Mouse (Mus musculus): ENCODE measurements around the gene Muc3a.

The Muc3a gene

GRCm38 (mm10) chr5:137212289-137212688 lies at the start of gene Muc3a:
Gene Muc3a (minus strand): TSS chr5:137212389.
- DNase-seq: no peak

- peak; percentile 8 for DNase-seq
Measured at GRCm38 (mm10) chr5:137211114-137211829, 917 bp downstream of the Muc3a start.

DNA sequence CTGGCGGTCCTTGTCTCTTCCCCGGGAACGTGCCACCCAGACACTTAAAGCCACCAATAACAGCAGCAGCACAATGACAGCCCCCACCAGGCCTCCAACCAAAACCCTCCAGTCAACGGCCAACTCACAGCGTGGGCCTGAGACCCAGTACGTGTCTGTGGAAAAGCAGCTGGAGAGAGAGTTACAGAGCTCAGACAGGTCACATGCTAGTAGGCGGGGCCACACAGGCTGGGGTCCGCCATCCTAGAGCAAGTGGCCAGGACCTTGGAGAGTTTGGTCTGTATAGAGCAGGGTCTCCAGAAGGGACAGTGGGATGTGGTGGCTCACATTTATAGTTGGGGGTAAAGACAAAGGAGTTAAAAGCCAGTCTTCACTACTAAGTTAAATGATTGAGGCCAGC lies 1.5 kb downstream of the Muc3a start:
- DNase-seq: no peak

DNA sequence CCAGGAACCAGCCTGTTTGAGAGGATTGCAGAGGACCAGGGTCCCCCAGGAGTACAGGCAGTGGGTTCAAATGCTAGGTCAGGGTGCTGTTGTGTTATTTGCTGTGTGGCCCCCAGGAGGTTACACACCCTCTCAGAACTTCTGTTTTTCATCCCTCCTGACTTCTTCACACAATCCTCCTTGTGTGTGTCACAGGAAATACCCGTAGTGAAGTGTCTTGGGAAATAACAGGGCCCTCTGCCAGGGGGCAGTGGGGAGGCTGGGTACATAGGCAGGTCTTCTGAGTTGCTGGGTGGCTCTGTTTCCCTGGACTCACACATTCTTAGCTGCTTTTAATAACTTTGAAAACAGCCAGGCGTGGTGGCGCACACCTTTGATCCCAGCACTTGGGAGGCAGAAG lies 6.9 kb downstream of the Muc3a start:
- DNase-seq: no peak

DNA sequence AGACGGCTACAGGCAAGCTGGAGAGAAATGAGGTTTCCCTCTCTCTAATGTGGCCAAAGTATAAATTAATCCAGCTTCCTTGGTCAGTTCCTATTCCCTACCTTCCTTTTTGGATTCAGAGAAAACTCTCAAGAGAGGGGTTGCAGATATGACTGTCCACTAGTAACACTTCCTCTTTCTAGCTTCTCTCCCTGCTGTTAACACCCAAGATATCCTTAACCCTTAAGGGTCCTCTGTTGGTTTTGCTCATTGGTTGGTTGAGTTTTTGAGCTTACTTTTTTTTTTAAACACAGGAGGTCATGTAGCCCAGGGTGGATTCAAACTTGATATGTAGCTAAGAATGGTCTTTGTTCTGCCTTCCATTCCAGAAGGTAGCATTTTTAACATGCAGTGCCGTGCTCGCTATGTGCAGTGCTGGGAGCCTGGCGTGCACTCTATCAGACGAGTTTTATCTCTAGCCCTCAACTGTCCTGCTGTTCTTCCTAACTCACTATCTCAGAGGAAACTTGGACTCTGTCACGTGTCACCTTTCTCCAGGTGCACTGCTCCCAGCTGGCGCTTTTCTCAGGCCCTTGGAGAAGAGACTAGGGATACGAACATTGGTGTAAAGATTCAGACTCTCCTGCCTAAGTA lies 17.6 kb downstream of the Muc3a start:
- no peak for DNase-seq

GRCm38 (mm10) chr5:137193279-137193952 lies 18.8 kb downstream of the Muc3a start:
- DNase-seq: no peak

GRCm38 (mm10) chr5:137189326-137189725 lies 22.9 kb downstream of the Muc3a start:
- DNase-seq: peak; percentile 69

GRCm38 (mm10) chr5:137185362-137185761 lies 26.8 kb downstream of the Muc3a start:
- DNase-seq: no peak

DNA sequence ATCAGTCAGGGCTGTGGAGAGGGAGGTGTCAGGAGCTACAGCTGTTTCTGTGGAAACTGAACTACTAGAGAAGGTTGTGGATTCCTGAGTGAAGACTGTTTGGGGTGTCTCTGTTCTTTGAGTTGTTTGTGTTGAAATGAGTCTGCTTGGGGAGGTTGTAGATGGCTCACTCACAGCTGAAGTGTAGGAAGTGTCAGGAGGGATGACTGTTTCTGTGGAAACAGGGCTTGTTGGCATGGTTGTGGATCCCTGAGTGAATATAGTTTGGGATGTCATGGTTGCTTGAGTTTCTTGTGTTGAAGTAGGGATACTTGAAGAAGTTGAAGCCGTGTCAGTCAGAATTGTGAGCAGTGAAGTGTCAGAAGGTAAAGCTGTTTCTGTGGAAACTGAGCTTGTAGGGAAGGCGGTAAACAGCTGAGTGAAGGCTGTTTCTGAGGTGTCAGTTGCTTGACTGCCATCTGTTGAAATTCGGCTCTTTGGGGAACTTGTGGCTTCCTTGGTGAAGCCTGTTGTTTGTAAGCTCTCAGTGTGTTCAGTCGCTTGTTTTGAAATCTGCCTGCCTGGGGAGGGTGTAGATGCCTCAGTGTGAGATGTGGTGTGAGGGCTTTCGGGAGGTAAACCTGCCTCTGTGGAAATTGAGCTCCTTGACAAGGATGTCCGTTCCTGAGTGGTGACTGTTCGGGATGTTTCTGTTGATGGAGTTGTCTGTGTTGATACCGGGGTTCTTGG lies 32.4 kb downstream of the Muc3a start:
- DNase-seq: peak; percentile 33

GRCm38 (mm10) chr5:137173967-137174366 lies 38.2 kb downstream of the Muc3a start:
- DNase-seq: no peak

DNA sequence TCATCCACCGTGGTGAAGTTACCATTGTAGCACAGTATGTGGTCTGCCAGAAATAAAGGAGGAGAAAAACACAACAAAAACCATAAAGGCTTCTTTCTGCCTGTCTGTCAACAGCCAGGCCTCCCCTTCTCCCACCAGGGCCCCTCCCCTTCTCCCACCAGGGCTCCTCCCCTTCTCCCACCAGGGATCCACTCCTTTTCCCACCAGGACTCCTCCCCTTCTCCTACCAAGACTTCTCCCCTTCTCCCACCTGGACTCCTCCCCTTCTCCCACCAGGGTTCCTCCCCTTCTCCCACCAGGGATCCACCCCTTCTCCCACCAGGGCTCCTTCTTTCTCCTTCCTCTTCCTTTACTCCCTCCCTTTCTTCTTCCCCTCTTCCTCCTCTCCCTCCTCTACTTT lies 39.6 kb downstream of the Muc3a start:
- DNase-seq: no peak

GRCm38 (mm10) chr5:137171478-137171877 lies 40.7 kb downstream of the Muc3a start:
- no peak for DNase-seq

DNA sequence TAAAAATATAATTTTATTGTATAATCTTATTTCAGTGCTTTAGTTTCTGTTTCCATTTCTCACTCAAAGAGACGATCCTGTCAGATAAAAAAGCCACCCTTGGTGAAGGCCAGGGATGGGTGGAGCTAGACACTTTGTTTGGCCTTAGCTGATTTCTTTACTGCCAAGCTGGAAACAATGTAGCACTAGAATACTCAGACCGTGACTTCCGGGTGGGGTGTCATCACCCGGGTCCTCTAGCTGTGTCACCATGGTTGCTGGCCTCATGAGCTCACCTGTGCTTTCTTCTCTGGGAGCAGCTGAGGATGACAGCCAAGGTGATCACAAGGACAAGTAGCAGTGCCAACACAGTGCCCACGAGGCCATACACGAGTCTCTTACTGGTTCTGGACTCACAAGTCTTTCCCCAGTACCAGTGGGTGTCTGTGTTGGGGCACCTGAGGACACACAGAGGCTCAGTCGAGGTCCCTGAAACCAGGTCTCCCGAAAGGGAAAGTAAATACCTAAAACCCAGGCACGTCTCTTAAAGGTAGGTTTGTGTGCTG lies 41.3 kb downstream of the Muc3a start:
- DNase-seq: no peak

- no peak for DNase-seq
Measured at GRCm38 (mm10) chr5:137167539-137167938, 44.6 kb downstream of the Muc3a start.

- no peak for DNase-seq
Measured at GRCm38 (mm10) chr5:137166012-137166411, 46.2 kb downstream of the Muc3a start.

- no peak for DNase-seq
Measured at GRCm38 (mm10) chr5:137161853-137162252, 50.3 kb downstream of the Muc3a start.

DNA sequence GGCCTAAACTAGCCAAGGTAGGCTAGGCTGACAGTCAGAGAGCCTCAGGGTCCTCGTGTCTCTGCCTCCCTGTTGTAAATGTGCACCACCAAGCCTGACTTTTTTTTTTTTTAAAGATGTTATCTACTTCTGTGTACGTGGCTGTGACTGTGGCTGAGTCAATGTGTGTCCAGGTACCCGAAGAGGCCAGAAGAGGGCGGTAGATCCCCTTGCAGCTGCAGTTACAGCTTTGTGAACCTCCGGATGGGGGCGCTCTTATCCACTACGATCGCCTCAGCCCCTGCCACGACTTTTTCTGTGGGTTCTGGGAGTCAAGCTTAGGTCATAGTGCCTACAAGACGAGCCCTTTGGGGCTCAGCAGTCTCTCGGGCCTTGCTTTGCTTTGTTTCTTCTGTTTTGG lies 52.7 kb downstream of the Muc3a start:
- DNase-seq: peak; percentile 89

Measured in thymus, postnatal 25 days (tissue).